Mouse (Mus musculus) mouse embryonic stem cell (cell line): ENCODE results near the gene Ddx54.

Experiments used
- in situ Hi-C, 2 experiments: fragments of 300-500 bp; cut with MboI; formaldehyde crosslinking; loops; 1 replicate in 1 of 2; 3 replicates in 1 of 2; pipeline ENCODE4 v1.14.3; 2019 to 2020; ENCODE audit warnings: low sequenced_read_pairs in 2 of 2, low pct_unique_long_range_greater_than_20kb in 1 of 2, mixed read lengths in 1 of 2; ENCODE audit not compliant: unreplicated experiment in 1 of 2

The Ddx54 gene

GRCm38 (mm10) chr5:120612442-120612821, at the start of gene Ddx54, which contains the start of gene Rita1:
Ddx54 (plus strand) TSS chr5:120612739.
Rita1 (minus strand) TSS chr5:120612589.
- in situ Hi-C loops = no loop called here

GRCm38 (mm10) chr5:120562956-120563913, 49.3 kb upstream of the Ddx54 start:
- in situ Hi-C loops = no loop called here

GRCm38 (mm10) chr5:120563914-120564311, 48.6 kb upstream of the Ddx54 start:
- in situ Hi-C loops = no loop called here

- in situ Hi-C loops = no loop called here
These were observed 47.2 kb upstream of the Ddx54 start for GRCm38 (mm10) chr5:120565171-120565905.

GRCm38 (mm10) chr5:120566101-120566500, 46.4 kb upstream of the Ddx54 start:
- in situ Hi-C loops = no loop called here

- in situ Hi-C loops = no loop called here
These were observed 45.8 kb upstream of the Ddx54 start for GRCm38 (mm10) chr5:120566681-120567252.

GRCm38 (mm10) chr5:120567253-120567701, 45.3 kb upstream of the Ddx54 start:
- in situ Hi-C loops = no loop called here

- in situ Hi-C loops = no loop called here
These were observed 44.8 kb upstream of the Ddx54 start for GRCm38 (mm10) chr5:120567761-120568211.

GRCm38 (mm10) chr5:120568336-120568768, 44.2 kb upstream of the Ddx54 start:
- in situ Hi-C loops = no loop called here

GRCm38 (mm10) chr5:120568964-120569363, 43.6 kb upstream of the Ddx54 start:
- in situ Hi-C loops = no loop called here

GRCm38 (mm10) chr5:120569791-120570190, 42.7 kb upstream of the Ddx54 start:
- in situ Hi-C loops = no loop called here

- in situ Hi-C loops = no loop called here
These were observed 42.1 kb upstream of the Ddx54 start for GRCm38 (mm10) chr5:120570289-120570897.

GRCm38 (mm10) chr5:120571056-120571740, 41.3 kb upstream of the Ddx54 start:
- in situ Hi-C loops = no loop called here

- in situ Hi-C loops = no loop called here
These were observed 38.0 kb upstream of the Ddx54 start for GRCm38 (mm10) chr5:120574469-120575063.

- in situ Hi-C loops = no loop called here
These were observed 35.7 kb upstream of the Ddx54 start for GRCm38 (mm10) chr5:120576781-120577301.

GRCm38 (mm10) chr5:120577935-120578441, 34.6 kb upstream of the Ddx54 start:
- in situ Hi-C loops = no loop called here

GRCm38 (mm10) chr5:120578504-120579081, 33.9 kb upstream of the Ddx54 start:
- in situ Hi-C loops = no loop called here
